Mouse (Mus musculus) E14TG2a.4 (cell line): ENCODE data around the gene Ubc.

ENCODE experiments used
- CTCF ChIP-seq: conservative IDR thresholded peaks from 2 replicates; pipeline ENCODE4 v1.5.1; 2014; ENCODE audit warnings: low read length
- NANOG ChIP-seq: IDR thresholded peaks from 2 replicates; pipeline ENCODE4 v1.6.1; 2014; ENCODE audit warnings: borderline replicate concordance, low read length, mixed read lengths
- POU5F1 ChIP-seq: IDR thresholded peaks from 2 replicates; pipeline ENCODE4 v1.6.1; 2014; ENCODE audit warnings: low read length, borderline replicate concordance

- no peak for TF ChIP-seq CTCF
- no peak for TF ChIP-seq NANOG
- no peak for TF ChIP-seq POU5F1
These were observed 53.0 kb downstream of the Ubc start for GRCm38 (mm10) chr5:125337012-125337411.
